Mouse (Mus musculus) ES-E14 (cell line): ENCODE data around the gene Galnt6.

Source experiments
- HCFC1 ChIP-seq: IDR thresholded peaks from 2 replicates; pipeline ENCODE4 v1.6.1; 2012; ENCODE audit warnings: low read length, inconsistent platforms, borderline replicate concordance; ENCODE audit not compliant: insufficient read depth
- ZC3H11A ChIP-seq: IDR thresholded peaks from 2 replicates; pipeline ENCODE4 v1.6.1; 2012; ENCODE audit warnings: low read depth, mild to moderate bottlenecking, inconsistent platforms, low read length, borderline replicate concordance
- ZNF384 ChIP-seq: IDR thresholded peaks from 2 replicates; pipeline ENCODE4 v1.6.1; 2012; ENCODE audit warnings: low read depth, low read length, inconsistent platforms

- TF ChIP-seq HCFC1 (no peak), ZNF384 (no peak), ZC3H11A (no peak)
These were observed 38.7 kb upstream of the Galnt6 start for GRCm38 (mm10) chr15:100767851-100768250.
